Mouse (Mus musculus): ENCODE results near the gene Slc35e2. TPM values are rescaled to one million over a fixed set of nuclear protein-coding genes. Genes with fewer than 3 reads are reported as not detected.
"Not testable (repeated sequence)": the region's sequence is repeated elsewhere in the genome, so short reads cannot be mapped to it uniquely, and the experiment has no call there.

Gene Slc35e2
- polyA plus RNA-seq, 1 experiment, result 6.3 TPM

GRCm38 (mm10) chr4:155618321-155618720, 17.1 kb downstream of the Slc35e2 start:
- Histone ChIP-seq H3K36me3 (ENCODE audit: control insufficient read depth, insufficient read depth) (peaks cover 70% of the 10 kb centered on the region), H3ac (ENCODE audit: control insufficient read depth, insufficient read length, low read depth) (no peak overlapping the region), H3K79me2 (ENCODE audit: control insufficient read depth, insufficient read depth) (peaks cover 14% of the 10 kb centered on the region), H3K4me3 (ENCODE audit: insufficient read depth, poor library complexity, severe bottlenecking) (no peak overlapping the region), H3K79me3 (ENCODE audit: low read depth) (peaks cover 2% of the 10 kb centered on the region), H3K27me3 (ENCODE audit: control insufficient read depth, insufficient read depth, insufficient read length) (no peaks in the 10 kb centered on the region)
- TF ChIP-seq MYOG (IDR thresholded peaks at IDR 0.05; ENCODE audit: control insufficient read depth, extremely low read depth, insufficient read length), result no peak

- Histone ChIP-seq H3K79me3 (ENCODE audit: low read depth) (peaks cover 25% of the 10 kb centered on the region), H3K27me3 (ENCODE audit: control insufficient read depth, insufficient read depth, insufficient read length) (no peaks in the 10 kb centered on the region), H3K4me3 (ENCODE audit: insufficient read depth, poor library complexity, severe bottlenecking) (peak within 1 kb of the TSS; percentile 91), H3K36me3 (ENCODE audit: control insufficient read depth, insufficient read depth) (peaks cover 39% of the 10 kb centered on the region), H3K79me2 (ENCODE audit: control insufficient read depth, insufficient read depth) (peaks cover 59% of the 10 kb centered on the region), H3ac (ENCODE audit: control insufficient read depth, insufficient read length, low read depth) (peak within 1 kb of the TSS; percentile 78)
- TF ChIP-seq MAX (IDR thresholded peaks at IDR 0.05), result peak; percentile 56
- TF ChIP-seq MYOD1 (IDR thresholded peaks at IDR 0.05; ENCODE audit: control insufficient read depth, insufficient read length, low read depth), result no peak
Observed at GRCm38 (mm10) chr4:155624338-155625291, 23.4 kb downstream of the Slc35e2 start, which contains the start of gene Cdk11b. Gene Cdk11b (plus strand): TSS chr4:155624854.

GRCm38 (mm10) chr4:155630267-155630666, 29.1 kb downstream of the Slc35e2 start:
- Histone ChIP-seq H3K79me2 (ENCODE audit: control insufficient read depth, insufficient read depth) (peaks cover 30% of the 10 kb centered on the region), H3K27me3 (ENCODE audit: control insufficient read depth, insufficient read depth, insufficient read length) (no peaks in the 10 kb centered on the region), H3K4me3 (ENCODE audit: insufficient read depth, poor library complexity, severe bottlenecking) (no peak overlapping the region), H3K36me3 (ENCODE audit: control insufficient read depth, insufficient read depth) (peaks cover 73% of the 10 kb centered on the region), H3ac (ENCODE audit: control insufficient read depth, insufficient read length, low read depth) (no peak overlapping the region), H3K79me3 (ENCODE audit: low read depth) (peaks cover 16% of the 10 kb centered on the region)
- TF ChIP-seq CEBPB (IDR thresholded peaks at IDR 0.05; ENCODE audit: low read depth) (no peak), MYOG (IDR thresholded peaks at IDR 0.05; ENCODE audit: control insufficient read depth, extremely low read depth, insufficient read length) (no peak), MYOD1 (IDR thresholded peaks at IDR 0.05; ENCODE audit: control insufficient read depth, insufficient read length, low read depth) (no peak), FOSL1 (IDR thresholded peaks at IDR 0.05; ENCODE audit: insufficient read depth, low read length, poor library complexity, severe bottlenecking) (no peak), USF1 (IDR thresholded peaks at IDR 0.05; ENCODE audit: low read depth) (no peak), MAX (IDR thresholded peaks at IDR 0.05) (no peak), CTCF (IDR thresholded peaks at IDR 0.05; ENCODE audit: control insufficient read depth, insufficient read depth, insufficient read length) (no peak)

- TF ChIP-seq MYOG (IDR thresholded peaks at IDR 0.05; ENCODE audit: control insufficient read depth, extremely low read depth, insufficient read length), result no peak
- no peak for TF ChIP-seq USF1 (IDR thresholded peaks at IDR 0.05; ENCODE audit: low read depth)
- TF ChIP-seq CTCF (IDR thresholded peaks at IDR 0.05; ENCODE audit: control insufficient read depth, insufficient read depth, insufficient read length), result no peak
- H3K79me3 ChIP-seq (ENCODE audit: low read depth), result no peaks in the 10 kb centered on the region
- H3K4me3 ChIP-seq (ENCODE audit: insufficient read depth, poor library complexity, severe bottlenecking), result no peak overlapping the region
- H3ac ChIP-seq (ENCODE audit: control insufficient read depth, insufficient read length, low read depth), result no peak overlapping the region
- no peaks in the 10 kb centered on the region for H3K79me2 ChIP-seq (ENCODE audit: control insufficient read depth, insufficient read depth)
- H3K36me3 ChIP-seq (ENCODE audit: control insufficient read depth, insufficient read depth), result peaks cover 86% of the 10 kb centered on the region
- H3K27me3 ChIP-seq (ENCODE audit: control insufficient read depth, insufficient read depth, insufficient read length), result no peaks in the 10 kb centered on the region
Observed at GRCm38 (mm10) chr4:155635766-155636499, 34.7 kb downstream of the Slc35e2 start.

GRCm38 (mm10) chr4:155643531-155643930, 42.3 kb downstream of the Slc35e2 start:
- H3ac ChIP-seq (ENCODE audit: control insufficient read depth, insufficient read length, low read depth), result no peak overlapping the region
- no peaks in the 10 kb centered on the region for H3K79me2 ChIP-seq (ENCODE audit: control insufficient read depth, insufficient read depth)
- peaks cover 83% of the 10 kb centered on the region for H3K36me3 ChIP-seq (ENCODE audit: control insufficient read depth, insufficient read depth)
- H3K27me3 ChIP-seq (ENCODE audit: control insufficient read depth, insufficient read depth, insufficient read length), result no peaks in the 10 kb centered on the region
- no peaks in the 10 kb centered on the region for H3K79me3 ChIP-seq (ENCODE audit: low read depth)
- no peak for TF ChIP-seq CTCF (IDR thresholded peaks at IDR 0.05; ENCODE audit: control insufficient read depth, insufficient read depth, insufficient read length)
- no peak for TF ChIP-seq MAX (IDR thresholded peaks at IDR 0.05)
- no peak overlapping the region for H3K4me3 ChIP-seq (ENCODE audit: insufficient read depth, poor library complexity, severe bottlenecking)

- not testable (repeated sequence) for H3ac ChIP-seq (ENCODE audit: control insufficient read depth, insufficient read length, low read depth); H3K4me3 ChIP-seq (ENCODE audit: insufficient read depth, poor library complexity, severe bottlenecking); H3K27me3 ChIP-seq (ENCODE audit: control insufficient read depth, insufficient read depth, insufficient read length); H3K79me2 ChIP-seq (ENCODE audit: control insufficient read depth, insufficient read depth); H3K79me3 ChIP-seq (ENCODE audit: low read depth)
- H3K36me3 ChIP-seq (ENCODE audit: control insufficient read depth, insufficient read depth), result peaks cover 88% of the 10 kb centered on the region
Observed at GRCm38 (mm10) chr4:155645308-155645707, 44.1 kb downstream of the Slc35e2 start, which contains the start of gene Gm10563. Gene Gm10563 (minus strand): TSS chr4:155645408.

All from C2C12 (cell line).